Mouse (Mus musculus) small intestine, adult 10 weeks (tissue): ENCODE results near the gene Olfr441. TPM values are rescaled to one million over a fixed set of nuclear protein-coding genes. Genes with fewer than 3 reads are reported as not detected.

Experiments used
- polyA plus RNA-seq: library from polyadenylated mRNA; stranded (reverse); fragments of 350-450 nt; fragmentation: Illumina TruSeq; extraction: RNeasy Lipid Tissue Mini Kit (QIAGEN cat#74804); gene quantifications from one replicate; pipeline ENCODE4 v1.2.3, GENCODE M21; 2014; ENCODE audit warnings: low replicate concordance

The Olfr441 gene
- polyA plus RNA-seq, result not detected

GRCm38 (mm10) chr6:43106069-43106468, at the start of gene Olfr441:
Gene Olfr441, plus strand, starts transcription at chr6:43106369.

GRCm38 (mm10) chr6:43146267-43146666, 40.1 kb downstream of the Olfr441 start, which contains the start of gene Olfr237-ps1:
Gene Olfr237-ps1, plus strand, starts transcription at chr6:43146567.

GRCm38 (mm10) chr6:43162982-43163381, 56.8 kb downstream of the Olfr441 start, which contains the start of gene Olfr437:
Gene Olfr437, plus strand, starts transcription at chr6:43163282.

Other genes starting within 250 kb of the Olfr441 start
- gene Olfr448, start 215.9 kb upstream of the Olfr441 start, polyA plus RNA-seq, result not detected
- not detected for gene Olfr447, start 197.5 kb upstream of the Olfr441 start, polyA plus RNA-seq
- not detected for gene Olfr446, start 185.0 kb upstream of the Olfr441 start, polyA plus RNA-seq
- gene Olfr444, start 157.3 kb upstream of the Olfr441 start, polyA plus RNA-seq, result not detected
- gene Olfr237-ps1, start 40.2 kb downstream of the Olfr441 start, polyA plus RNA-seq, result not detected
- not detected for gene Olfr437, start 56.9 kb downstream of the Olfr441 start, polyA plus RNA-seq
- gene Olfr13, start 65.8 kb downstream of the Olfr441 start, polyA plus RNA-seq, result not detected
- not detected for gene Olfr435, start 90.8 kb downstream of the Olfr441 start, polyA plus RNA-seq
- gene Olfr434, start 106.7 kb downstream of the Olfr441 start, polyA plus RNA-seq, result not detected
- not detected for gene Olfr47, start 125.2 kb downstream of the Olfr441 start, polyA plus RNA-seq
- gene Arhgef5, start 159.2 kb downstream of the Olfr441 start, polyA plus RNA-seq, result 65.3 TPM
- gene Nobox, start 203.2 kb downstream of the Olfr441 start, polyA plus RNA-seq, result not detected